Mouse (Mus musculus): ENCODE results near the gene Vpreb1. TPM values are rescaled to one million over a fixed set of nuclear protein-coding genes. Genes with fewer than 3 reads are reported as not detected.

Vpreb1 gene
- polyA plus RNA-seq (2015; fragmentation: Nextera tagmentation; extraction: Ambion mirVana): 17.3 and 25.3 TPM in 2 replicates

DNA sequence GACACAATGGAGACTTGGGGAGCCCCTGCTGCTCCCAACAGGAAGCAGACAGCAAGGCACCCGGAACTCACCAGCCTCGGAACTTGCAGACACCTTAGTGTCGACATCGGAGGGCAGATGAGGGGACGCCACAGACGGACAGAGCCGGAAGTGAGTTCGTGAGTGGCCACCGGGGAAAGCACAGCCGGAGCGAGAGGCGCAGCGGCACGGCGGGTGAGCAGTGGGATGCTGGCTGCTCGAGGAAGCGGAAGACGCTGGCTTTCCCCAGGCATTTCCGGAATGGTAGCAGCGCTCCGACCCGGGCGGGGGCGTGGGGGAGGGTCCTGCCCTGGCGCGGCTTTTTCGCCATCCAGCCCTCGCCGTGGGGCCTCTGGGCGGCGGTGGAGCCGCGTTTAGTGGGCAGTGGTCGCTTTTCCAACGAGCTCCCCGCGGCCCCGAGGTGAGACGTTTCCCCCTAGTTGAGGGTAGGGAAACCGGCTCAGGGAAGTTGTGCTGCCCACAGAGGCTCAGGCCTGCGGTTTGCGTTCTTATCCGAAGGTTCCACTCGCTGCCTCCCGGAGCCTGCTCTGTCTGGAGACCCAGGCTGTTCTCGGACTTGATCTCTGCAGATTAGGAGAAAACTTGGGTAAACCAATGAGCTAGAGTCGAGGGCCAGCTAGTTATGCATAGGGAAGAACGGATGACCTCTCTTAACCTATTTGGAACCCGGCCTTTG, at the start of gene Vpreb1, which contains the start of gene Top3b:
Gene Vpreb1 (minus strand): TSS at position 227 of the 715 bp plus-strand sequence.
Gene Top3b (plus strand): TSS at position 120 of the 715 bp plus-strand sequence.

GRCm38 (mm10) chr16:16896382-16897055, 25.9 kb upstream of the Vpreb1 start, which contains the start of gene Ppm1f:
Gene Ppm1f (plus strand): TSS chr16:16896469.

DNA sequence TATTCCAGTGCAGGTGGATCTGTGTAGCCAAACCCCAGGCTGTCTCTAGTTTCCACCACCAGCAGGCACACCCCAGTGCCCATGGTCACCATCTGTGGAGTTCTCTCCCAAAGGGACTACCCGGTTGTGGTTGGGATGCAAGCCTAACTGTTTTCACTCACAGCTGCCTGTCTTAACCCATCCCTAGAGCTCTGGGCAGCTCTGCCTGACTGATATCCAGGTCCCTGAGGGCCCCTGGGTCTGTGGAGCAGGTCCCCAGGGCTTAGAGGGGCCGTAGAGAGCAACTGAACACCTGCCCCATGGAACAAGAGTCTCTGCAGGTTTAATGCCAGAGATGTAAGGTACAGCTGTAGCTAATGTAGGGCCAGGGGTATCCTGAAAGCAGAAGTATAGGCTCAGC, 6.7 kb downstream of the Vpreb1 start, which contains the start of gene Igll1:
Gene Igll1 (minus strand): TSS at position 8 of the 400 bp plus-strand sequence.

DNA sequence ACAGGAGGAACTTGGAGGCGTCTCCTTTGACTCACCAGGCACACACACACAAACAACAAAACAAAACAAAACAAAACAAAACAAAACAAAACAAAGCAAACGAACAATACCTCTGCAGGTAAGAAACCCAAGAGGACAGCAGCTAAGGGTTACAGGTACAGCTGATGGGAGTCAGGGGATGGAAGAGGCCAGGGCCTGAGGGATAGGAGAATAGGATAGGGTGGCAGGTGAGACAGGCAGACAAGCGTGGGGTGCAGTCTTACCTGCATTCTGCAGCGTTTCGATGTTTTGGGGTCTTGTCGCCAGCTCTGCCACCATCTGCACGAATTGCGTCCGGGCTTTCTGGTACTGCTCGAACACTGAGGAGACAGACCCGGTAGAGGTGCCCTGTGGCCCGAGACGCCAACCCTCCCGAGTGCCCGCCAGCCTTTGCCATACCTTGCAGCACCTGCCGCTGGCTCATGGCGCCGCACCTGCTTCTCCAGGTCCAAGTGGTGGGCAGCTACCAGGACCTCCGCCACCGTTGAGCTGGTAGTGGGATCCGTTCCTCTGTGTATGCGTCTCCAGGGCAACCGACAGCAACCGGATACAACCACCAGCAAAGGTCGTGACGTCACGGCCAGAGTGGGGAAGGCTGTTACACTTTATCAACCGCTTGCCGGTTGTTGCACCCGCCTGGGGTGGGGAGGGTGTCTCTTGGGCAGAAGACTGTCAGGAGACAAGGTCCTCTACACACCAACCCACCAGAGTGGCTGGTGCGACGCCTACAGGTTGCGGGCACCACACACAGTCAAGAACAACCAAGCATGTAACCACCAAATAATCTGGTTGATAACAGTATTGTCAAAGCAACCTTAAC, 41.7 kb downstream of the Vpreb1 start, which contains the start of gene Spag6l:
Gene Spag6l (minus strand): TSS at position 700 of the 859 bp plus-strand sequence.

Other genes with a start within 250 kb of the Vpreb1 start
- gene Olfr19, start 194.4 kb downstream of the Vpreb1 start, polyA plus RNA-seq (2015; fragmentation: Nextera tagmentation; extraction: Ambion mirVana): not detected in 2 replicates
- gene Spag6l, start 41.4 kb downstream of the Vpreb1 start, polyA plus RNA-seq (2015; fragmentation: Nextera tagmentation; extraction: Ambion mirVana): 0.12 TPM in 1 of 2 replicates, not detected in the other
- 19.5 and 31.4 TPM in 2 replicates for gene Igll1, start 6.9 kb downstream of the Vpreb1 start, polyA plus RNA-seq (2015; fragmentation: Nextera tagmentation; extraction: Ambion mirVana)
- gene Top3b, start 107 bp downstream of the Vpreb1 start, polyA plus RNA-seq (2015; fragmentation: Nextera tagmentation; extraction: Ambion mirVana): 37.2 and 40.3 TPM in 2 replicates
- 7.7 and 9.3 TPM in 2 replicates for gene Ppm1f, start 25.6 kb upstream of the Vpreb1 start, polyA plus RNA-seq (2015; fragmentation: Nextera tagmentation; extraction: Ambion mirVana)
- gene Mapk1, start 112.5 kb upstream of the Vpreb1 start, polyA plus RNA-seq (2015; fragmentation: Nextera tagmentation; extraction: Ambion mirVana): 89.7 and 91.6 TPM in 2 replicates
- gene Ypel1, start 198.9 kb upstream of the Vpreb1 start, polyA plus RNA-seq (2015; fragmentation: Nextera tagmentation; extraction: Ambion mirVana): 2.8 and 3.9 TPM in 2 replicates
- 61.7 and 73.1 TPM in 2 replicates for gene Ppil2, start 240.4 kb upstream of the Vpreb1 start, polyA plus RNA-seq (2015; fragmentation: Nextera tagmentation; extraction: Ambion mirVana)